Mouse (Mus musculus): ENCODE results near the gene Mylk3. TPM values are rescaled to one million over a fixed set of nuclear protein-coding genes. Genes with fewer than 3 reads are reported as not detected.
A peak's percentile ranks its signal among the peaks of the same experiment; 100 is the strongest.

The Mylk3 gene
- polyA plus RNA-seq, 1 experiment from 2014 or later = 224 TPM

GRCm38 (mm10) chr8:85313036-85313435 lies 73.1 kb downstream of the Mylk3 start:
- WGBS = 72% methylated on average over 3 of the region's 3 CpGs
- no peak for ATAC-seq (replicated peaks; ENCODE audit: insufficient number of reproducible peaks, insufficient read depth, low FRiP score, low read depth)
- no peaks in the 10 kb centered on the region for H3K9me3 ChIP-seq (replicated peaks)

GRCm38 (mm10) chr8:85311743-85312142 lies 74.4 kb downstream of the Mylk3 start:
- no peak overlapping the region for H3K4me2 ChIP-seq
- no peak for ATAC-seq (replicated peaks; ENCODE audit: insufficient number of reproducible peaks, insufficient read depth, low FRiP score, low read depth)
- H3K27me3 ChIP-seq = no peaks in the 10 kb centered on the region
- H3K27ac ChIP-seq = no peak overlapping the region
- H3K4me1 ChIP-seq (replicated peaks) = no peaks in the 10 kb centered on the region
- H3K4me3 ChIP-seq = no peak overlapping the region
- H3K9ac ChIP-seq = no peak overlapping the region
- no peaks in the 10 kb centered on the region for H3K9me3 ChIP-seq (replicated peaks)
- peaks cover 23% of the 10 kb centered on the region for H3K36me3 ChIP-seq

More at GRCm38 (mm10) chr8:85313036-85313435, 73.1 kb downstream of the Mylk3 start:
- H3K9ac ChIP-seq = no peak overlapping the region
- peaks cover 11% of the 10 kb centered on the region for H3K36me3 ChIP-seq
- H3K4me3 ChIP-seq = no peak overlapping the region
- H3K4me1 ChIP-seq (replicated peaks) = no peaks in the 10 kb centered on the region
- H3K4me2 ChIP-seq = no peak overlapping the region
- no peaks in the 10 kb centered on the region for H3K27me3 ChIP-seq
- no peak overlapping the region for H3K27ac ChIP-seq

DNA sequence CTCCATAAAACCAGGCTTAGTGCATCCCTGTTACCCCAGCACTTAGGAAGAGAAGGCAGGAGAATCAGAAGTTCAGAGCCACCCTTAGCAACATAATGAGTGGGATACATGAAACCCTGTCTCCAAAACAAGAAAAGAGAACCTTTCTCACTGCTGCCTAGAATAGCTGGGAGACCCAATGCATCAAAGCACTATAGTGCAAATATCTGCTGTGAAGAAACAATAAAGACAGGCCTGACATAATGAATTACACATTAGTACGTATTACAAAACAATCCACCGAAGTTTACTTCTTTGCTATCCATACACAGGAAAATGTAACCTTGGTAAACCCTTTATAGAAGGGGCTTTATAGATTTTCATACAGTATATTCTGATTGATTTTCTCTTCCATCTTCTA lies 77.6 kb downstream of the Mylk3 start:
- Histone ChIP-seq H3K36me3 (peaks cover 52% of the 10 kb centered on the region), H3K27me3 (no peaks in the 10 kb centered on the region), H3K4me2 (no peak overlapping the region), H3K4me1 (replicated peaks) (no peaks in the 10 kb centered on the region), H3K9me3 (replicated peaks) (no peaks in the 10 kb centered on the region), H3K9ac (no peak overlapping the region), H3K4me3 (no peak overlapping the region), H3K27ac (no peak overlapping the region)
- ATAC-seq (replicated peaks; ENCODE audit: insufficient number of reproducible peaks, insufficient read depth, low FRiP score, low read depth) = no peak
- WGBS = 95% methylated on average over 2 of the region's 2 CpGs

DNA sequence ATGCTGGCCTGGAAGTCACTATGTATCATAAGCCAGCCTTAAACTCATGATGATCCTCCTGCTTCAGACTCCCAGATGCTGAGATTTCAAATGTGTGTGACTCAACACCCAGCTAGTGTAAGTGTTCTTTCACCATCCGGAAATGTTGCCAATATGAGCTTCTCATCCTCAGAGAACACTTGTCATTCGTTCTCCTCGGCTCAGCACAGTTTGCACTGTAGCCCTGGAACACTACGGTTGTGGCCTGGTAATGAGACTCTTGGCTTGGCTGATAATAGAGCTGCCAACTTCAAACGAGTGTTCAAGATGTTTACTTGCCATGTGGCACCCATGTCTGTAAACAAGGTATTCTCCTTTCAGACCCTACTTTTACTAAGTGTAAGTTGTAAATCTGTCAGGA lies 82.6 kb downstream of the Mylk3 start:
- peaks cover 15% of the 10 kb centered on the region for H3K4me1 ChIP-seq (replicated peaks)

GRCm38 (mm10) chr8:85302931-85303330 lies 83.2 kb downstream of the Mylk3 start:
- Histone ChIP-seq H3K4me1 (replicated peaks) (peaks cover 18% of the 10 kb centered on the region), H3K36me3 (peaks cover 49% of the 10 kb centered on the region), H3K4me2 (no peak overlapping the region), H3K27ac (no peak overlapping the region), H3K9me3 (replicated peaks) (no peaks in the 10 kb centered on the region), H3K4me3 (no peak overlapping the region), H3K9ac (no peak overlapping the region), H3K27me3 (no peaks in the 10 kb centered on the region)
- 87% methylated on average over 3 of the region's 3 CpGs for WGBS
- no peak for ATAC-seq (replicated peaks; ENCODE audit: insufficient number of reproducible peaks, insufficient read depth, low FRiP score, low read depth)

More for the DNA sequence above, 82.6 kb downstream of the Mylk3 start:
- no peak overlapping the region for H3K4me2 ChIP-seq
- ATAC-seq (replicated peaks; ENCODE audit: insufficient number of reproducible peaks, insufficient read depth, low FRiP score, low read depth) = no peak
- no peaks in the 10 kb centered on the region for H3K27me3 ChIP-seq
- H3K9me3 ChIP-seq (replicated peaks) = no peaks in the 10 kb centered on the region
- H3K9ac ChIP-seq = no peak overlapping the region
- WGBS = 76% methylated on average over 5 of the region's 5 CpGs
- no peak overlapping the region for H3K4me3 ChIP-seq
- no peak overlapping the region for H3K27ac ChIP-seq
- H3K36me3 ChIP-seq = peaks cover 55% of the 10 kb centered on the region

DNA sequence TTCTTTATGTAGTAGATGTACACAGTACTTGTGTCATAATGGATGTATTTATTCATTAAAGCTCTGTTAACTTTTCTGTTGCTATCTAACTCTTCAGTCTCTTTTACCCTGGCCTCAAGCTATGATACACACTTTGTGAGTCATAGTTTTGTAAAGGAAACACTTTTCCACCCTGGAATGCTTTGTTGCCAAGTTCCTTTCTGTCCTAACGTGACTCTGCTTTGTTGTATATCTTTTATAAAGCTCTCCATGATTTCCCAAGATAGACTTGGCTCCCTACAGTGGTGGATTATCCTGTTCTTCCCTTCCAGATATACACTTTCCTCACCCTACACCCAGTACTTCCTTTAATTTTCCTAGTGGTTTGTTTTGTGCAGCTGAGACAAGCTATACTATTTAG lies 84.2 kb downstream of the Mylk3 start:
- H3K36me3 ChIP-seq = peaks cover 40% of the 10 kb centered on the region
- H3K4me1 ChIP-seq (replicated peaks) = peaks cover 23% of the 10 kb centered on the region
- no peak overlapping the region for H3K27ac ChIP-seq
- no peak for ATAC-seq (replicated peaks; ENCODE audit: insufficient number of reproducible peaks, insufficient read depth, low FRiP score, low read depth)
- no peaks in the 10 kb centered on the region for H3K27me3 ChIP-seq
- no peak overlapping the region for H3K9ac ChIP-seq
- WGBS = 27% methylated on average over 1 of the region's 1 CpGs
- H3K4me2 ChIP-seq = no peak overlapping the region
- no peaks in the 10 kb centered on the region for H3K9me3 ChIP-seq (replicated peaks)
- no peak overlapping the region for H3K4me3 ChIP-seq

GRCm38 (mm10) chr8:85299434-85300077 lies 86.6 kb downstream of the Mylk3 start, which contains the start of the genes Orc6 and Vps35:
Orc6 (plus strand) TSS chr8:85299632.
Vps35 (minus strand) TSS chr8:85299802.
- H3K9ac ChIP-seq = peak within 1 kb of the TSS; percentile 87
- no peaks in the 10 kb centered on the region for H3K27me3 ChIP-seq
- H3K9me3 ChIP-seq (replicated peaks) = no peaks in the 10 kb centered on the region
- H3K4me1 ChIP-seq (replicated peaks) = peaks cover 23% of the 10 kb centered on the region
- H3K36me3 ChIP-seq = peaks cover 18% of the 10 kb centered on the region
- under 1% methylated on average over 63 of the region's 63 CpGs for WGBS
- peak within 1 kb of the TSS; percentile 99 for H3K27ac ChIP-seq
- peak within 1 kb of the TSS; percentile 88 for H3K4me3 ChIP-seq
- ATAC-seq (replicated peaks; ENCODE audit: insufficient number of reproducible peaks, insufficient read depth, low FRiP score, low read depth) = peak; percentile 98
- H3K4me2 ChIP-seq = peak within 1 kb of the TSS; percentile 82

- peak overlapping the region; percentile 88 for H3K4me3 ChIP-seq
- peak overlapping the region; percentile 87 for H3K9ac ChIP-seq
- peaks cover 16% of the 10 kb centered on the region for H3K36me3 ChIP-seq
- peak overlapping the region; percentile 82 for H3K4me2 ChIP-seq
- peak; percentile 29; the same call in 1 of the 2 replicates for ATAC-seq (replicated peaks; ENCODE audit: insufficient number of reproducible peaks, insufficient read depth, low FRiP score, low read depth)
- peaks cover 23% of the 10 kb centered on the region for H3K4me1 ChIP-seq (replicated peaks)
- no peaks in the 10 kb centered on the region for H3K9me3 ChIP-seq (replicated peaks)
- H3K27me3 ChIP-seq = no peaks in the 10 kb centered on the region
- WGBS = under 1% methylated on average over 53 of the region's 53 CpGs
- peak overlapping the region; percentile 99 for H3K27ac ChIP-seq
Measured at GRCm38 (mm10) chr8:85298600-85299433, 87.3 kb downstream of the Mylk3 start.

DNA sequence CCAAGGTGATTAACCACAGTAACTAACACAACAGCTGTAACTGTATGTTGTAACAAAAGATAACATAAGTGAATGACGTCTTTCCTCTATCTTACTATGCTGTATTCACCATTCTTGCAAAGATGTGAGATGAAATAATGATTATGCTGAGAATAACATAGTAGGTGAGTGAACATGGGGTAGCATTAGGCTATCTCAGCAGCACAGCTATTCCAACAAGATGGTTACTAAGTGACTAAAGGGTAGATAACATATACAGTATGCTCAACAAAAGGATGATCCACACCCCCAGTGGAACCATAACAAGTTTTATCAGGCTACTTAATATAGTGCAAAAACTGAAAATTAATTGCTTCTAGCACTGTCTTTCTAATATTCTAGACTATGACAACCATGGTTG lies 99.3 kb downstream of the Mylk3 start:
- Histone ChIP-seq H3K4me3 (no peak overlapping the region), H3K27me3 (no peaks in the 10 kb centered on the region), H3K36me3 (peaks cover 60% of the 10 kb centered on the region), H3K27ac (no peak overlapping the region), H3K9me3 (replicated peaks) (no peaks in the 10 kb centered on the region), H3K4me1 (replicated peaks) (no peaks in the 10 kb centered on the region), H3K9ac (no peak overlapping the region), H3K4me2 (no peak overlapping the region)
- no peak for ATAC-seq (replicated peaks; ENCODE audit: insufficient number of reproducible peaks, insufficient read depth, low FRiP score, low read depth)
- 81% methylated on average over 1 of the region's 1 CpGs for WGBS
